Mouse (Mus musculus): ENCODE data around the gene Aldh3b3.
A peak's percentile ranks its signal among the peaks of the same experiment; 100 is the strongest.

The Aldh3b3 gene

DNA sequence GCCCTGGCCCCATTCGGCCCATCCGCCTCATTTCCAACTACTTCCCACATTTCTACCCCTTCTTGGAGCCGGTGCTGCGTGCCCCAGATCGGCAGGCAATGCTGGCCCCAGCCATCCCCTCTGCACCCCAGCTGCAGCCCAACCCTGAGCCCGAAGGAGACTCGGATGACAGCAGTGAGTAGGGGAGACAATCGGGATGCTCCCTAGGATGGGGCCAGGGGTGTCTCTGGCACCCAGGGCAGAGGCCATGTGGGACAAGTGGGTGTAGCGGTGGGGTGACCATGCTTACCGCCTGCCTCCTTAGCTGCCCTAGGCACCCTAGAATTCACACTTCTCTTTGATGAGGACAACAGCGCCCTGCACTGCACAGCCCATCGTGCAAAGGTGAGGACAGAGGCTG is 45.2 kb downstream of the Aldh3b3 start:
- peak; percentile 32 for DNase-seq

GRCm38 (mm10) chr19:4004331-4004730 is 45.9 kb downstream of the Aldh3b3 start:
- peak; percentile 49 for DNase-seq

DNA sequence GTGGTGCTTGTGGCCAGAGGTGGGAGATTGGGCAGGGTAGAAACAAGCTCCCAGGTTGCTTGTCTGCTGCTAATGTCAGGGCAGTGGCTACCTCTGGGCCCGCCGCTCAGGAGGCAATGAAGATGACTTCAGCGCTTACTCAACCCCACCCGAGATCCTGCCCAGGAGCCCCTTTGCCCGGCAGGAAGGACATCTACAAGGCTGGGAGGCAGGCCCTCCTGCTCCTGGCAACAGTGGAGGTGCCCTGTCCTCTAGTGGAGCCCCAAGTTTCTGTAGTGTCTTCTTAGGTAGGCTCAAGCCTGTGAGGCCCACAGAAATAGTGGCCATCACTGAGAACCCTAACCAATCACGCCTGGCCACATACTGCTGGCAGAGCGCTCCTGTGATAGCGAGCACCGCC is 46.6 kb downstream of the Aldh3b3 start:
- peak; percentile 27 for DNase-seq

- peak; percentile 19 for DNase-seq
Observed at GRCm38 (mm10) chr19:4005971-4006370, 47.5 kb downstream of the Aldh3b3 start.

DNA sequence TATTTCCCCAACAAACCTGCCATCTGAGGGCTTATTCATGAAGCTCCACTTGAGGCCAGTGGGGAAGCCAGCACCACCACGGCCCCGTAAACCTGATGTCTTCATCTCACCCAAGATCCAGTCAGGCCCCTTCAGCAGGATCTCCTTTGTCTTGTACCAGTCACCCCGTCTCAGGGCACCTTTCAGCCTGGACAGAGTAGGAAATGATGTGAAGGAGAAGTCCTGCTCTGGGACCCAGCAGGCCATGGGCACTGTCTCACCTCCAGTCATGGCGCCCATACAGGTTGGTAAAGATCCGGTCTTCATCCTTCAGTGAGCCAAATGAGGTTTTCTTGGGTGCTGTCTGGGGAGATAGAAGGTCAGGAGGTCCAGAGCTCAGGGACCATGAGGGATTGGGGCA is 52.6 kb downstream of the Aldh3b3 start:
- peak; percentile 32 for DNase-seq

DNA sequence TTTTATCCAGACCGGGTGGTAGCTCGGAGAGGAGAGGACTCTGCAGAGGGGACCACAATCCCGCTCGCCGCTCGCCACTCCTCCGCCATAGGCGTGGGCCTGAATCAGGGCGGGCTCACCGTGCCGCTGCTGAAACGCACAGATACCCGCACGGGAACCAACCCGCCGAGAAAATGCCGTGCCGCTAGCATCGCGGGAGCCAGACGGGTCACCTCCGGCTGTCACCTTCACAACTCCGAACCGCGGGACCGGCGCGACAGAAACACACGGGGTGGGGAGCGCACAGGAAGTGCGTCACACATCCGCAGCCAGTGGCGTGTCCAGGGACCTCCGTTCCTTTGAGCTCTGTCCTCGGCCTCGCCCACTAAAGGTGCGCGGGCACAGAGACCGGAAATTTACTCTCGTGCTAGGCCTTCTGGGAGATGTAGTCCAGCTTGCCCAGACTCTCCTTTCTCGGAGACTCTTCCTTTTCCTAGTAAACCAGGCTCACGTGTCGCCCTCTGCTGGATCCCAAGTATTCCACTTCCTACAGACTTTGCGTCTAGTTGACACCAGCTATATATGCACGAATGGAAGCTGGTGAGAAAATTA is 54.1 kb downstream of the Aldh3b3 start, which contains the start of gene Ndufv1:
Gene Ndufv1 (minus strand): TSS at position 375 of the 591 bp plus-strand sequence.
- DNase-seq: peak; percentile 99

- no peak for DNase-seq
Observed at GRCm38 (mm10) chr19:4013066-4013465, 54.6 kb downstream of the Aldh3b3 start.

GRCm38 (mm10) chr19:4014802-4015201 is 56.4 kb downstream of the Aldh3b3 start:
- peak; percentile 38 for DNase-seq

DNA sequence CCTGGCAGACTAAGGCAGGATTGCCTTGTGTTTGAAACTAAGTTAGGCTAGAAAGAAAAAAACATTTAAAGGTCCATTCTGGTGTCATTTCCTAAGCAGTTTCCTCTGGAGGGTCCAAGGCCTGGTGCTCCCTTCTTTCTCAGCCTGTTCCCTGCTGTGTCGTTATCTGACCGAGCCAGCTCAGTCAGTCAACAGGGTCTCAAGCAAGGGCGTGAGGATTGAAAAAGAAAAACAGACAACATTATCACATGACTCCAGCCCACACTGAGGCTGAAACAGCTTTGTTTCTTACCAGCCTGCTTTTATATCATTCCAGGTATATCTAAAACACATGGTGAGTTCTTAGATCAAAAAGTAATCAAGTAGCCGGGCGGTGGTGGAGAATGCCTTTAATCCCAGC is 57.2 kb downstream of the Aldh3b3 start:
- DNase-seq: no peak

DNA sequence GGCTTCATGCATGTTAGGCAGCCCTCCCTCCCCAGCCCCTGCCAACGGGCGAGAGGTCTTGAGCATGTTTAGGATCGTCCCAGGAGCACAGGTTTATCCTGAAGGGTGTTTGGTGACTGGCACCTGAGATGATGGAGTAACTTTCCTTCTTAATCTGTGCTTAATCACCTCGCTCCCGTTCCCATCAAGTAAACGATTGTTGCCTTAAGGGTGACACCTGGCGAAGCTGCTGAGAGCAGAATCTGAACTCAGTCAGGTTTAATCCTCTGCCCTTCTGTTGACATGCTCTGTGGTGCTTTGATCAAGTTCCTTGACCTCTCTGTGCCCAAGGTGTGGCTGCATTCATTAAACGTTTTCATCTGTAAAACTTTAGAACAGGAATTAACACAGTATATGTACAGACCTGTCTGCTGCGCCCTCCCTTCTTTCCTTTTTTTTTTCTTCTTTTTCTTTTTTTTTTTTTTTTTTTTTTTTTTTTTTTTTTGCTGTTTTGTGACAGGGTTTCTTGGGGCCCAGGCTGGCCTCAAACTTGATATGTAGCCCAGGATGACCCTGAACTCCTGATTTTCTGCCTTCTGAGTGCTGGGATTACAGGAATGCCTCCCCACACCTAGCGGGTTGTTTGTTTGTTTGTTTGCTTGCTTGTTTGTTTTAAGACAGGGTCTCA is 59.6 kb downstream of the Aldh3b3 start:
- no peak for DNase-seq

- DNase-seq: peak; percentile 90
Observed at GRCm38 (mm10) chr19:4018743-4019583, 60.5 kb downstream of the Aldh3b3 start.
